Mouse (Mus musculus) midbrain, embryonic 16.5 days (tissue): Measurements from ENCODE around the gene Hunk. TPM values are rescaled to one million over a fixed set of nuclear protein-coding genes. Genes with fewer than 3 reads are reported as not detected.
A peak's percentile ranks its signal among the peaks of the same experiment; 100 is the strongest.

Experiments used
- ATAC-seq: fragments of 200-750 bp; cut with Nextera tagmentation; 2 replicates; pipeline ENCODE4 v1.8.0; 2017; ENCODE audit warnings: moderate TSS enrichment
- H3K27ac ChIP-seq: fragments of 300-500 bp; sonication (generic); 2 replicates; pipeline ENCODE4 v1.5.1; 2014; ENCODE audit warnings: mild to moderate bottlenecking, low read length, mixed read lengths
- H3K27me3 ChIP-seq: fragments of 300-500 bp; sonication (generic); 2 replicates; pipeline ENCODE4 v1.6.1; 2014; ENCODE audit warnings: low read depth, low read length, mixed read lengths; ENCODE audit not compliant: control insufficient read depth, insufficient read depth
- H3K36me3 ChIP-seq: fragments of 300-500 bp; sonication (generic); 2 replicates; pipeline ENCODE4 v1.6.1; 2014; ENCODE audit warnings: mild to moderate bottlenecking, low read length, moderate library complexity, mixed read lengths; ENCODE audit not compliant: control insufficient read depth, insufficient read depth
- H3K4me1 ChIP-seq: fragments of 300-500 bp; sonication (generic); 2 replicates; pipeline ENCODE4 v1.6.1; 2014; ENCODE audit warnings: mild to moderate bottlenecking, low read length, mixed read lengths; ENCODE audit not compliant: control insufficient read depth, insufficient read depth
- H3K4me2 ChIP-seq: fragments of 300-500 bp; sonication (generic); 2 replicates; pipeline ENCODE4 v1.6.1; 2014; ENCODE audit warnings: mild to moderate bottlenecking, low read length, mixed read lengths
- H3K4me3 ChIP-seq: fragments of 300-500 bp; sonication (generic); 2 replicates; pipeline ENCODE4 v1.5.1; 2014; ENCODE audit warnings: low read depth, mild to moderate bottlenecking, low read length, moderate library complexity, mixed read lengths
- H3K9ac ChIP-seq: fragments of 300-500 bp; sonication (generic); 2 replicates; pipeline ENCODE4 v1.6.1; 2014; ENCODE audit warnings: low read depth, low read length, mixed read lengths
- H3K9me3 ChIP-seq: fragments of 300-500 bp; sonication (generic); replicated peaks from 2 replicates; pipeline ENCODE4 v1.6.1; 2014; ENCODE audit warnings: mild to moderate bottlenecking, low read length, mixed read lengths; ENCODE audit not compliant: control insufficient read depth, poor library complexity, severe bottlenecking
- WGBS: fragments of 180-500 bp; shearing (Covaris S2); extraction: QIAGEN DNeasy Blood & Tissue Kit; methylation state at CpG from one replicate; pipeline ENCODE4 v1.1.7; 2014; 5-methylcytosine and 5-hydroxymethylcytosine counted together
- polyA plus RNA-seq: library from polyadenylated mRNA; unstranded; fragments of >200 nt; fragmentation: Nextera tagmentation; extraction: Ambion mirVana; gene quantifications from 2 replicates; pipeline ENCODE4 v1.2.1, GENCODE M21; 2015

The Hunk gene
- polyA plus RNA-seq, 1 experiment from 2014 or later: 6.2 TPM

DNA sequence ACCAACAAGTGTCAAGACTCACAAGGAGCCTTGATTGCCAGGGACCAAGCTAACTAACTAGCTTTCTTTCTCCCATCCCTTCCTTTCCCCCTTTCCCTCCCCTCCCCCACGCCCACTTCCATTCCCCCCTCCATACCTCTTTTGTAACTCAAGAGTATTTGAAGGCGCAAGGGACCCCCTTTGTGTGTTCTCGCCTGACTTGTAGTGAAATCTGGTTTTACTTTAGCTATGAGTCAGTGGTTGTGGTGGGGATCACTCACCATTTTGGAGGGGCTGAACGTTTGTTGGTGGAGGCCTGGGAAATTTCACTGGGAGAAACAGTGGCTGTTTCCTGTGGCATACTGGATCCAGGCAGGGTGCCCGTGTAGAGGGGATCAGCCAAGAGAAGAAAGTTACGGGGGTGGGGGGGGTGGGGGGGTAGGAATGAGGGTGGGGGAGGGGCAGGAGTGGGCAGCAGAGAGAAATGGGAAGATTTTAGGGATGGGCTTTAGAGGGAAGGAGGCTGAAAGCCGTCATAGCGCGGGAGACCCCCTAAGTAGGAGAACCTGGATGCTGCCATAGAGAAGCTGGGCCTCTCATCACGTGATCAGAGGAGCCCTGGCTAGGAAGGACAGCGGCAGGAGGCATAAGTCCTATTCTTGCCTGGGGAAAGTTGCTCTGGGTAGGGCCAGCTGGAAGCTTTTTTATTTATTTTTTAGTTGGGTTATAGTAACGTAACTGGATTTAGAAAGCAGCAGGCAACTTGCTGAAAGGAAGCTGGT, 15.3 kb downstream of the Hunk start:
- 20% methylated on average over 12 of the region's 12 CpGs for WGBS
- H3K9me3 ChIP-seq: no peaks in the 10 kb centered on the region
- peaks cover 11% of the 10 kb centered on the region for H3K4me1 ChIP-seq
- H3K27me3 ChIP-seq: no peaks in the 10 kb centered on the region
- no peak overlapping the region for H3K4me3 ChIP-seq
- ATAC-seq: 0 out of 2 replicates have a peak, but pooled peaks have one; percentile 32
- no peak overlapping the region for H3K9ac ChIP-seq
- peak overlapping the region; percentile 11; the same call in 1 of the 2 replicates for H3K4me2 ChIP-seq
- H3K27ac ChIP-seq: no peak overlapping the region
- H3K36me3 ChIP-seq: no peaks in the 10 kb centered on the region

DNA sequence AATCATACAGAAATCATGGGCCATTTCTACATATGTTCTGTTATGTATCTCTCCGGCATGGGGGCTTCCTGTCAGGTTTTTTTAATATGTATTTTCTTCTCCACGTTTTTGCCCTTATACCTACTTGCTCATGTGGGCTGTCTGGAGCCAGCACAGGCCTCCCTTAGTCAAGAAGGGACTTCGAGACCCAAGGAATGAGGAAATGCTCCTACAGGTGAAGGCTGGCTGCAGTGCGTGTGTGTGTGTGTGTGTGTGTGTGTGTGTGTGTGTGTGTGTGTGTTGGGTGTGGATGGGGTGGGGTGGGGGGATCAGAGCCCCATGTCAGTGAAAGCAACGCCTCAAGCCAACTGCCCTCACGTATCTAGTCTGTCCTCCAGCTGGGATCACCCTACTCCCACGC, 16.5 kb downstream of the Hunk start:
- Histone ChIP-seq H3K27me3 (no peaks in the 10 kb centered on the region), H3K27ac (no peak overlapping the region), H3K4me2 (no peak overlapping the region), H3K4me3 (no peak overlapping the region), H3K36me3 (no peaks in the 10 kb centered on the region), H3K9ac (no peak overlapping the region), H3K9me3 (no peaks in the 10 kb centered on the region), H3K4me1 (peaks cover 12% of the 10 kb centered on the region)
- no peak for ATAC-seq
- 86% methylated on average over 7 of the region's 7 CpGs for WGBS

DNA sequence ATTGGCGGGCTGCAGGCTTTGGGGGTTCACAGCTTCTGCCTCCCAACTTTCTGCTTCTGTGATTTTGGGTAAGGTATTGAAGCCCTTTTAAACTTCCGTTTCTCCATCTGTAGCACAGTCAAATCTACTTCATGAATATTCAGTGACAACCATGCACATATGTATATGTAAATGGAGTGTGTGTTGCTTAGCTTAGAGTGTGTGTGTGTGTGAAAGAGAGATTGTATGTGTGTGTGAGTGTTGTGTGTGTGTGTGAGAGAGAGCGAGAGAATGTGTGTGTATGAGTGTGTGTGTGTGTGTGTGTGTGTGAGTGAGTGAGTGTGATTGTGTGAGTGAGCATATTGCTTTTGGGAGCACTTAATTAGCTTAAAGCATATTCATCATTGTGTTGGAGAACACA, 19.4 kb downstream of the Hunk start:
- Histone ChIP-seq H3K4me3 (no peak overlapping the region), H3K9me3 (no peaks in the 10 kb centered on the region), H3K27ac (no peak overlapping the region), H3K9ac (no peak overlapping the region), H3K36me3 (no peaks in the 10 kb centered on the region), H3K27me3 (no peaks in the 10 kb centered on the region), H3K4me2 (no peak overlapping the region), H3K4me1 (peaks cover 25% of the 10 kb centered on the region)
- 73% methylated on average over 3 of the region's 3 CpGs for WGBS
- no peak for ATAC-seq

DNA sequence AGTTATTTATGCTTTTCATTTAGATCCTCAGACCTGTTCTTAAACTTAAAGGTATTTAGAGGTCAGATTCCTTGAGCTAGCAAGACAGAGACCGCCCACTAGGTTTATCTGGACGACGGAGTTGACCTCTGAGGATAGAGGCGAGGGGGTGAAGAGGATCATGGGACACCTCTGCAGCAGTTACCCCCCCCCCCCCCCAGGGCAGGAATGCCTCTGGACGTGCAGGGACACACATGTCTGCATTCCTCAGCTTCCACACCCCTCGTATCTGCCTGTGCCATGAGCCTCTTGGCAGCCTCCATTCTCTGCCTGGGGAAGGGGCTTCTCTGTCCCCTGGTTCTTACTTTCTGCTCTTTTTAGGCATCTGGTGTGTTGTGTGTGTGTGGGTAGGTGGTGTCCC, 19.8 kb downstream of the Hunk start:
- Histone ChIP-seq H3K4me2 (no peak overlapping the region), H3K4me1 (peaks cover 25% of the 10 kb centered on the region), H3K4me3 (no peak overlapping the region), H3K36me3 (no peaks in the 10 kb centered on the region), H3K27ac (no peak overlapping the region), H3K9me3 (no peaks in the 10 kb centered on the region), H3K9ac (no peak overlapping the region), H3K27me3 (no peaks in the 10 kb centered on the region)
- no peak for ATAC-seq
- WGBS: 53% methylated on average over 6 of the region's 6 CpGs

DNA sequence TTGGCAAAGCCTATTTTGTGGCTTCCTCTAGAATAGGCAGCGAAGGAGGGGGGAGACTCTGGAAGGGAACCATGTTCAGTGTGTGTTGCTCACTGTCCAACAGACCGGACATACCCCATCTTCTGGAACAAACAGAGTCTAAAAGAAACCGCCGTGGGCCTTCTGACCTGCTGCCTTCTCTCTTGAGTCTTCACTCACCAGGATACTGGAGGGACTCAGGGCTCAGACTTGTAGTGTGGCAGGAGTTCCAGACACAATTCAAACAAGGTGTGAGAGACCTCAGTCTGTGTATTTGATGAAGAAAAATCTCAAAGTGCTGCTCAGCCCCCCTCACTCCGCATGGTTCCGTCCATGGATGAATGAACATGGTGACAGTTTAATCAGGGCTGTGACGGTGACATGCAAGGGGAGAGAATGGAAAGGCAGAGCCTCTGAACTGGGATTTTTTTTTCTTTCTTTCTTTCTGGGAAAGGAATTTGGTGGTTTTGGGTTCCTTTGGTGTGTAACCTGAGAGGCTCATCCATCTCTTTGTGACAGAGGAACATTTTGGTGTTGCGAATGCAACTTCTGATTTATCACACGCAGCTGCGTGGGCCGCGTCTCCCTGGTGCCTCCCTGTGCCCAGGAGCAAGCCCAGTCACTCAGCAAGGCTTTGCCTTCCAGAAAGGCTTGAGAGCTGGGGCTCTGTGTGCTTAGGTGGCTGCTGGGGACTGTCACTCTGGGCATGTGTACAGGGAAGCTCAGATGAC, 21.9 kb downstream of the Hunk start:
- Histone ChIP-seq H3K4me1 (peaks cover 17% of the 10 kb centered on the region), H3K9ac (no peak overlapping the region), H3K36me3 (peaks cover under 1% of the 10 kb centered on the region; the same call in 1 of the 2 replicates), H3K4me2 (no peak overlapping the region), H3K4me3 (no peak overlapping the region), H3K27ac (no peak overlapping the region), H3K27me3 (no peaks in the 10 kb centered on the region), H3K9me3 (no peaks in the 10 kb centered on the region)
- ATAC-seq: 0 out of 2 replicates have a peak, but pooled peaks have one; percentile 34
- 27% methylated on average over 12 of the region's 12 CpGs for WGBS

DNA sequence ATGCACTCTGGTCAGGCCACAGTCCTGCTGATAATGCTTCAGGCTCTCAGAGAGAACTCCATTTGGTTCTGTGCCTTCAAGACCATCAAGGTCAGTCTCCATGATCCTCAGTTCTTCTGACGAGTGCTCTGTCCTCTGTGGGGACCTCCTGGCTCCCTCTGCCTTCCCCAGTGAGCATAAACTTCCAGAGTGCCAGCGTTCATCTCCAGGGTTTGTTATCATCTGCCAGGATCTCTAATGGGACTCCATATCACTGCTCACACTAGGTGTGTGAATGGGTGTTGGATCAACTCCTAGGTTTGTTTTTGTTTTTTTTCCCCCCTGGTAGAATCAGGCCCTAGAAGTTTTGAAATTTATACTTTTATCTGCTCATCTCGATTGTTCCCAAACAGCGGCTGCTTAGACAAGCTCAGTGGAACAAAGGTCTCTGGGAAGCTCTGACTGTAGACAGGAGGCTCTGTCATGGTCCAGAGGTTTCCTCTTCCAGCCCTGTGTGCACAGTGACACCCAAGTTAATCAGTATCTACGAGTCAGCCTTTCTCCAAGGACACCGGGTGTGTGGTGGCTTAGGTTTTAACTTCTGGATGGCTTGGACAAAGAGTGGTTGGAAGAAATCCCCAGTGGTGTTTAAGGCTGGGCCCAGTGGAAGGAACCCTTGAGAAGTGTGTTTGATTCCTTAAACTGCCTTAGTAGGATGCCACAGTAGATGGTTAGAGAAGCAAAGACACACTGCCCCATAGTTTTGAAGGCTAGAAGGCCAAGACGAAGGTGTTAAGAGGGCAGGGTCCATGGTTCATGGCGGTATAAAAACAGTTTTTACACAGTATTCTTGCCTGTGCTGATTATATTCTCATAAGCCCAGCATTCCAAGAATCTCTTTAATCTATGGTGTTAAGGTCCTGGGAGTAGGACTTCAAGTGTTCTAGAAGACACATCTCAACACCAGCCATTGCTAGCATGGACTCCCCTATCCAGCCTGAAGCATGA, 26.6 kb downstream of the Hunk start:
- H3K27me3 ChIP-seq: no peaks in the 10 kb centered on the region
- peaks cover 6% of the 10 kb centered on the region; the same call in 1 of the 2 replicates for H3K36me3 ChIP-seq
- ATAC-seq: no peak
- no peak overlapping the region for H3K27ac ChIP-seq
- no peak overlapping the region for H3K4me2 ChIP-seq
- no peak overlapping the region for H3K4me3 ChIP-seq
- H3K9ac ChIP-seq: no peak overlapping the region
- H3K9me3 ChIP-seq: no peaks in the 10 kb centered on the region
- WGBS: 88% methylated on average over 8 of the region's 8 CpGs
- peaks cover 12% of the 10 kb centered on the region for H3K4me1 ChIP-seq

DNA sequence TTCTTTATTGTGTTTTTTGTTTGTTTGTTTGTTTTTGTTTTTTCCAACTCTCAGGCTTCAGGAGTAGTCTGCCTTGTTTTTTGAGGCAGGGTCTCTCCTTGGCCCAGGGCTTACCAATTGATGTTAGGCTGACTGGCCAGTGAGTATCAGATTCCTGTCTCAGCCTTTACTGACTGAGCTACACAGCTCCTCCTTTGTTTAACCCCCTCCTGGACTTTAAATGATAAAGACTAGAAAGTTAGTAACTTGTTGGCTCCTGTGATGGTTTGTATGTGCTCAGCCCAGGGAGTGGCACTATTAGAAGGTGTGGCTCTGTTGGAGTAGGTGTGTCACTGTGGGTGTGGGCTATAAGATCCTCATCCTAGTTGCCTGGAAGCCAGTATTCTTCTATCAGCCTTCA, 30.8 kb downstream of the Hunk start:
- Histone ChIP-seq H3K9ac (no peak overlapping the region), H3K4me2 (no peak overlapping the region), H3K27me3 (no peaks in the 10 kb centered on the region), H3K36me3 (peaks cover 6% of the 10 kb centered on the region; the same call in 1 of the 2 replicates), H3K9me3 (no peaks in the 10 kb centered on the region), H3K4me1 (peaks cover 20% of the 10 kb centered on the region), H3K27ac (no peak overlapping the region), H3K4me3 (no peak overlapping the region)
- ATAC-seq: no peak

DNA sequence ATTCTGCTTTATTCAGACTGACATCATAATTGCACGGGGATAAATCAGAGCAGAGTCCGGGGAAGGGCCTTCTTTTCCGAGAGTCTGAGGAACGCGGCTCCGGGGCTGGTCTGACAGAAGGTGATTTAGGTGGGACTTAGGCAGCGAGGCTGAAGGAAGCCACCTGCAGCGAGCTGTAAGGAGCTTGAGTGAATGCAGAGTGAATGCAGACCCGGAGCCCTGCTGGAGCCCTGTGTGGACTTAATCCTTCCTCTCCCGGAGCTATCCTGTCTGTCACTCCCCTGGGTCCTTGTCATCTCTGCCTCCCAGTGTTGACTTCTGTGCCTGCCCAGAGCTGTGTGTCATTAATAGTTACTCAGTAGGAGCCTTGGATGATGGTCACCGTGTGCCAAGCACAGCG, 32.8 kb downstream of the Hunk start:
- H3K27ac ChIP-seq: 0 out of 2 replicates have a peak overlapping the region, but pooled peaks have one; percentile 43
- peaks cover 31% of the 10 kb centered on the region for H3K4me1 ChIP-seq
- H3K9ac ChIP-seq: peak overlapping the region; percentile 17; the same call in 1 of the 2 replicates
- H3K36me3 ChIP-seq: no peaks in the 10 kb centered on the region; the same call in 1 of the 2 replicates
- H3K4me2 ChIP-seq: peak overlapping the region; percentile 3; the same call in 1 of the 2 replicates
- H3K4me3 ChIP-seq: no peak overlapping the region
- peak; percentile 34; the same call in 1 of the 2 replicates for ATAC-seq
- 5% methylated on average over 12 of the region's 12 CpGs for WGBS
- H3K9me3 ChIP-seq: no peaks in the 10 kb centered on the region
- H3K27me3 ChIP-seq: no peaks in the 10 kb centered on the region
